Mouse (Mus musculus) bone marrow, adult 2 months (tissue): ENCODE results near the gene Pde4c.

Experiments
- CTCF ChIP-seq: fragments of 200-500 bp; IDR thresholded peaks from 2 replicates; pipeline ENCODE4 v1.5.1; 2011; ENCODE audit warnings: low read length, control low read depth; ENCODE audit not compliant: control insufficient read depth, insufficient read depth
- POLR2A ChIP-seq: fragments of 200-500 bp; IDR thresholded peaks from 2 replicates; pipeline ENCODE4 v1.6.1; 2011; ENCODE audit warnings: low read depth, mild to moderate bottlenecking, control low read depth, low read length, borderline replicate concordance; ENCODE audit not compliant: control insufficient read depth

DNA sequence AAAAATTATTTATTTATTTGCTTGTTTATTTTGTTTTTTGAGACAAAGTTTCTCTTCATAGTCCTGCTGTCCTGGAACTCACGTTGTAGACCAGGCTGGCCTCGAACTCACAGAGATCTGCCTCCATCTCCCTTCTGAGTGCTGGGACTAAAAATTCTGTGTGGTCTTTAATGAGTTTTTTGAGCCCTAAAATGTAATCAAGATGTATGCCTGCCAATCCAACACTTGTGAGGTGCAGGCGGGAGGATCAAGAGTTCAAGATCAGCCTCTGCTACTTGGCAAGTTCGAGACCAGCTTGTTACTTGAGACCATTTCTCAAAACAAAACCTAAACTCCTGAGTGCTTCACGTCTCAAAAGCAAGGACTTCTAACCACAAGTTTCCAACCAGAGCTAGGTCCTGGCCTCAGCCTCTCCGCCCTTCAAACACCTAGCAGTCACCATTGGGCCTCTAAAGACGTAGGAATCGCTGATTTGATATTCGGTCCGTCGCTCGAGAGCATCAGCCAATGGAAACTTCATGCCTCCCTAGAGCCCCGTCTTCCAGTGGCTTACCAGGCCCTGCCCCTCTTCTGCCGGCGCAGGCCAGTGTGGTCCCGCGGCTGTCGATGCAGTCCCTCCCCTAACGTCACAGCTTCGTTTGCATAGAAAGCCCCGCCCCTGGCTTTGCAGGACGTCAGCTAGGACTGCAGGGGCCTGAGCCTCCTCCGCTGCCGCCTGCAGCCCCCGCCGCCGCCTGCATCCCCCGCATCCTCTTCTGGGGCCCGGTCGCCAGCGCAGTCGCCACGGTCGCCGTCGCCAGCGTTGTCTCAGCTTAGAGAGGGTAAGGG is 30.7 kb downstream of the Pde4c start, which contains the start of gene Rab3a:
- TF ChIP-seq CTCF, result no peak
- TF ChIP-seq POLR2A, result peak; percentile 56; the same call in 1 of the 2 replicates
